Mouse (Mus musculus) heart, postnatal 0 days (tissue): ENCODE data around the gene Pim1. TPM values are rescaled to one million over a fixed set of nuclear protein-coding genes. Genes with fewer than 3 reads are reported as not detected.
"Not testable (repeated sequence)": the region's sequence is repeated elsewhere in the genome, so short reads cannot be mapped to it uniquely, and the experiment has no call there.

Experiments used
- ATAC-seq: fragments of 200-750 bp; cut with Nextera tagmentation; 2 replicates; pipeline ENCODE4 v1.8.0; 2017; ENCODE audit warnings: low read depth, moderate number of reproducible peaks, moderate library complexity; ENCODE audit not compliant: insufficient read depth
- DNase-seq: peaks from one replicate; pipeline ENCODE4 v3.0.0-alpha.2; 2016; ENCODE audit warnings: low spot score
- H3K27ac ChIP-seq: fragments of 300-500 bp; sonication (generic); 2 replicates; pipeline ENCODE4 v1.5.1; 2014; ENCODE audit warnings: low read depth, mild to moderate bottlenecking
- H3K27me3 ChIP-seq: fragments of 300-500 bp; sonication (generic); 2 replicates; pipeline ENCODE4 v1.6.1; 2014; ENCODE audit warnings: low read length, mixed read lengths; ENCODE audit not compliant: control insufficient read depth, insufficient read depth
- H3K36me3 ChIP-seq: fragments of 300-500 bp; sonication (generic); replicated peaks from 2 replicates; pipeline ENCODE4 v1.6.1; 2014; ENCODE audit warnings: low read length, mixed read lengths; ENCODE audit not compliant: control insufficient read depth, insufficient read depth
- H3K4me1 ChIP-seq: fragments of 300-500 bp; sonication (generic); 2 replicates; pipeline ENCODE4 v1.6.1; 2014; ENCODE audit warnings: antibody characterized with exemption; ENCODE audit not compliant: control insufficient read depth, insufficient read depth
- H3K4me2 ChIP-seq: fragments of 300-500 bp; sonication (generic); 2 replicates; pipeline ENCODE4 v1.6.1; 2014; ENCODE audit warnings: low read depth, mild to moderate bottlenecking, low read length, moderate library complexity
- H3K4me3 ChIP-seq: fragments of 300-500 bp; sonication (generic); 2 replicates; pipeline ENCODE4 v1.5.1; 2014; ENCODE audit warnings: low read depth, low read length
- H3K9ac ChIP-seq: fragments of 300-500 bp; sonication (generic); replicated peaks from 2 replicates; pipeline ENCODE4 v1.6.1; 2014; ENCODE audit warnings: low read depth, low read length, mixed read lengths
- H3K9me3 ChIP-seq: fragments of 300-500 bp; sonication (generic); replicated peaks from 2 replicates; pipeline ENCODE4 v1.6.1; 2016; ENCODE audit warnings: low read length; ENCODE audit not compliant: control insufficient read depth
- CTCF ChIP-seq: IDR thresholded peaks from 2 replicates; pipeline ENCODE4 v1.5.1; 2016; ENCODE audit warnings: antibody characterized with exemption, control low read depth, low read depth
- EP300 ChIP-seq: IDR thresholded peaks from 2 replicates; pipeline ENCODE4 v1.6.1; 2016; ENCODE audit warnings: antibody characterized with exemption, low read depth
- WGBS: fragments of 180-500 bp; shearing (Covaris S2); extraction: QIAGEN DNeasy Blood & Tissue Kit; methylation state at CpG from one replicate; pipeline ENCODE4 v1.1.7; 2014; 5-methylcytosine and 5-hydroxymethylcytosine counted together
- polyA plus RNA-seq: library from polyadenylated mRNA; unstranded; fragments of >200 nt; fragmentation: Nextera tagmentation; extraction: Ambion mirVana; gene quantifications from 2 replicates; pipeline ENCODE4 v1.2.1, GENCODE M21; 2015
- total RNA-seq: library from RNA; depleted of rRNA; stranded (reverse); fragments of >200 nt; gene quantifications from 2 replicates; pipeline ENCODE4 v1.2.3, GENCODE M21; 2014; ENCODE audit warnings: low replicate concordance

Gene Pim1
- total and polyA plus RNA-seq, 2 experiments from 2014 or later: 29.2 to 58.4 TPM

- Histone ChIP-seq H3K27me3 (no peaks in the 10 kb centered on the region), H3K9ac (no peak overlapping the region), H3K27ac (no peak overlapping the region)
Measured at GRCm38 (mm10) chr17:29508927-29509608, 18.5 kb downstream of the Pim1 start.

GRCm38 (mm10) chr17:29510691-29511090, 20.1 kb downstream of the Pim1 start:
- Histone ChIP-seq H3K27ac (no peak overlapping the region), H3K27me3 (no peaks in the 10 kb centered on the region), H3K4me1 (no peaks in the 10 kb centered on the region), H3K4me3 (no peak overlapping the region), H3K36me3 (no peaks in the 10 kb centered on the region), H3K9ac (no peak overlapping the region), H3K9me3 (no peaks in the 10 kb centered on the region), H3K4me2 (no peak overlapping the region)
- TF ChIP-seq EP300: no peak
- no peak for TF ChIP-seq CTCF
- DNase-seq (no peak), ATAC-seq (no peak)
- WGBS: 63% methylated on average over 8 of the region's 8 CpGs

More at GRCm38 (mm10) chr17:29508927-29509608, 18.5 kb downstream of the Pim1 start:
- 70% methylated on average over 12 of the region's 12 CpGs for WGBS
- Histone ChIP-seq H3K4me2 (no peak overlapping the region), H3K36me3 (no peaks in the 10 kb centered on the region), H3K9me3 (no peaks in the 10 kb centered on the region), H3K4me3 (no peak overlapping the region), H3K4me1 (no peaks in the 10 kb centered on the region)
- TF ChIP-seq CTCF (no peak), EP300 (no peak)
- ATAC-seq (no peak), DNase-seq (no peak)

GRCm38 (mm10) chr17:29513044-29513730, 22.6 kb downstream of the Pim1 start:
- no peaks in the 10 kb centered on the region for H3K27me3 ChIP-seq
- H3K4me2 ChIP-seq: no peak overlapping the region
- H3K4me1 ChIP-seq: no peaks in the 10 kb centered on the region
- WGBS: 38% methylated on average over 13 of the region's 13 CpGs
- H3K36me3 ChIP-seq: no peaks in the 10 kb centered on the region
- DNase-seq: peak; percentile 74
- H3K9me3 ChIP-seq: no peaks in the 10 kb centered on the region
- H3K4me3 ChIP-seq: no peak overlapping the region
- no peak overlapping the region for H3K9ac ChIP-seq
- ATAC-seq: peak; percentile 85
- no peak overlapping the region for H3K27ac ChIP-seq
- TF ChIP-seq EP300 (no peak), CTCF (peak; percentile 84)

- H3K4me1 ChIP-seq: no peaks in the 10 kb centered on the region
- no peak overlapping the region for H3K4me3 ChIP-seq
- TF ChIP-seq EP300 (no peak), CTCF (peak; percentile 93)
- no peaks in the 10 kb centered on the region for H3K9me3 ChIP-seq
- DNase-seq (peak; percentile 81), ATAC-seq (peak; percentile 34; the same call in 1 of the 2 replicates)
- H3K27ac ChIP-seq: no peak overlapping the region
- no peaks in the 10 kb centered on the region for H3K27me3 ChIP-seq
- H3K4me2 ChIP-seq: no peak overlapping the region
- H3K9ac ChIP-seq: no peak overlapping the region
- WGBS: 2% methylated on average over 11 of the region's 11 CpGs
- no peaks in the 10 kb centered on the region for H3K36me3 ChIP-seq
Measured at GRCm38 (mm10) chr17:29514435-29514834, 23.9 kb downstream of the Pim1 start.

GRCm38 (mm10) chr17:29518665-29519064, 28.1 kb downstream of the Pim1 start:
- H3K9ac ChIP-seq, H3K27me3 ChIP-seq, H3K9me3 ChIP-seq, H3K36me3 ChIP-seq, ATAC-seq, H3K4me1 ChIP-seq, H3K4me3 ChIP-seq, H3K4me2 ChIP-seq, H3K27ac ChIP-seq, DNase-seq: not testable (repeated sequence)
- 79% methylated on average over 5 of the region's 5 CpGs for WGBS
